ENCODE assay signal across 34 mouse cellular contexts in genomic region chr16:89587209-89587608, GRCm38 (mm10). TPM values are rescaled to one million over a fixed set of nuclear protein-coding genes. Genes with fewer than 3 reads are reported as not detected.
DNase-seq lines count a peak whose midpoint lies in the region; ATAC-seq lines count a peak whose summit lies in the region.
"Had no signal": no experiment of that assay in that cellular context is flagged by ENCODE, and none has a peak within 500 bp of the region (broad histone marks: within the 10 kb centered on the region; RNA-seq: fewer than 3 reads in every experiment).

No protein-coding gene starts in this region.

- 53% methylated on average over 3 of the region's 3 CpGs for WGBS in hindbrain, embryonic 16.5 days
- 76% methylated on average over 3 of the region's 3 CpGs for WGBS in hindbrain, embryonic 13.5 days

- no peaks in the 10 kb centered on the region; the same call in 1 of the 2 replicates for H3K4me1 ChIP-seq in hindbrain, embryonic 16.5 days (ENCODE audit: control insufficient read depth, insufficient read depth, low read depth, low read length)
- H3K4me1 ChIP-seq in hindbrain, embryonic 13.5 days (replicated peaks): peaks cover 8% of the 10 kb centered on the region; the same call in 1 of the 2 replicates
- H3K4me1 ChIP-seq: embryonic facial prominence, embryonic 15.5 days; hindbrain, embryonic 15.5 days; intestine, embryonic 15.5 days; liver, embryonic 15.5 days; neural tube, embryonic 15.5 days; stomach, embryonic 15.5 days had no signal

- ATAC-seq in cerebellum, adult (ENCODE audit: insufficient number of reproducible peaks, low FRiP score, low TSS enrichment): peak; percentile 72; the same call in 1 of the 2 replicates
- ATAC-seq in frontal cortex, adult (ENCODE audit: low TSS enrichment): peak; percentile 80
- peak; percentile 64; the same call in 1 of the 2 replicates for ATAC-seq in hindbrain, embryonic 16.5 days
- no peak for ATAC-seq in hindbrain, embryonic 13.5 days (ENCODE audit: low FRiP score)
- ATAC-seq: intestine, embryonic 15.5 days; midbrain, embryonic 15.5 days had no signal

- no peaks in the 10 kb centered on the region for H3K9me3 ChIP-seq in hindbrain, embryonic 16.5 days (ENCODE audit: control insufficient read depth, low read length)
- no peaks in the 10 kb centered on the region for H3K9me3 ChIP-seq in hindbrain, embryonic 13.5 days
- H3K9me3 ChIP-seq: embryonic facial prominence, embryonic 15.5 days; intestine, embryonic 15.5 days; liver, embryonic 15.5 days; midbrain, embryonic 10.5 days; midbrain, embryonic 15.5 days; neural tube, embryonic 15.5 days; stomach, embryonic 15.5 days had no signal

- H3K36me3 ChIP-seq in hindbrain, embryonic 16.5 days (ENCODE audit: control insufficient read depth, insufficient read depth, low read length): no peaks in the 10 kb centered on the region
- no peaks in the 10 kb centered on the region for H3K36me3 ChIP-seq in hindbrain, embryonic 13.5 days
- H3K36me3 ChIP-seq: embryonic facial prominence, embryonic 10.5 days; embryonic facial prominence, embryonic 15.5 days; forebrain, embryonic 12.5 days; heart, embryonic 15.5 days; hindbrain, embryonic 15.5 days; intestine, embryonic 15.5 days; liver, embryonic 15.5 days; midbrain, embryonic 10.5 days; midbrain, embryonic 15.5 days; neural tube, embryonic 15.5 days; stomach, embryonic 15.5 days had no signal

- no peak overlapping the region for H3K4me3 ChIP-seq in hindbrain, embryonic 16.5 days (ENCODE audit: low read length)
- no peak overlapping the region for H3K4me3 ChIP-seq in hindbrain, embryonic 13.5 days
- H3K4me3 ChIP-seq: embryonic facial prominence, embryonic 10.5 days; embryonic facial prominence, embryonic 15.5 days; forebrain, embryonic 12.5 days; gastrocnemius, adult 2 months; heart, embryonic 15.5 days; hindbrain, embryonic 15.5 days; intestine, embryonic 15.5 days; liver, embryonic 15.5 days; midbrain, embryonic 10.5 days; midbrain, embryonic 15.5 days; neural tube, embryonic 15.5 days; stomach, embryonic 15.5 days had no signal

- H3K27me3 ChIP-seq in hindbrain, embryonic 16.5 days (replicated peaks; ENCODE audit: control insufficient read depth, insufficient read depth, low read length): no peaks in the 10 kb centered on the region
- no peaks in the 10 kb centered on the region for H3K27me3 ChIP-seq in hindbrain, embryonic 13.5 days
- H3K27me3 ChIP-seq: CH12.LX; embryonic facial prominence, embryonic 15.5 days; forebrain, embryonic 12.5 days; heart, embryonic 15.5 days; hindbrain, embryonic 15.5 days; intestine, embryonic 15.5 days; liver, embryonic 15.5 days; midbrain, embryonic 15.5 days; neural tube, embryonic 15.5 days; stomach, embryonic 15.5 days had no signal

- DNase-seq in cerebellum, adult 11-12 months: no peak
- DNase-seq in frontal cortex, postnatal 36 days (ENCODE audit: low spot score in 2 of 2): no peak
- DNase-seq in right cerebral cortex, adult 18-20 months: peak; percentile 25
- DNase-seq in right cerebral cortex, adult 2 months (ENCODE audit: low spot score in 2 of 2): no peak
- DNase-seq: adrenal gland, adult 8-10 months; cerebellum, adult 11 months; forebrain, postnatal 0 days; gastrocnemius, adult 2 months; gastrocnemius, postnatal 36 days; kidney, adult 2 months; kidney, postnatal 36 days; layer of hippocampus, postnatal 36 days; liver; lung, embryonic 14.5 days; lung, postnatal 14 days had no signal

- H3K4me2 ChIP-seq in hindbrain, embryonic 16.5 days (ENCODE audit: low read length): no peak overlapping the region
- no peak overlapping the region for H3K4me2 ChIP-seq in hindbrain, embryonic 13.5 days
- H3K4me2 ChIP-seq: embryonic facial prominence, embryonic 15.5 days; forebrain, embryonic 12.5 days; heart, embryonic 15.5 days; hindbrain, embryonic 15.5 days; intestine, embryonic 15.5 days; liver, embryonic 15.5 days; lung, embryonic 14.5 days; midbrain, embryonic 15.5 days; neural tube, embryonic 15.5 days; stomach, embryonic 15.5 days had no signal

- no peak overlapping the region for H3K27ac ChIP-seq in hindbrain, embryonic 16.5 days (ENCODE audit: low read depth, low read length)
- no peak overlapping the region for H3K27ac ChIP-seq in hindbrain, embryonic 13.5 days
- H3K27ac ChIP-seq: embryonic facial prominence, embryonic 10.5 days; embryonic facial prominence, embryonic 15.5 days; forebrain, embryonic 12.5 days; gastrocnemius, adult 2 months; heart, embryonic 15.5 days; hindbrain, embryonic 15.5 days; intestine, embryonic 15.5 days; liver, embryonic 15.5 days; midbrain, embryonic 10.5 days; midbrain, embryonic 15.5 days; neural tube, embryonic 15.5 days; stomach, embryonic 15.5 days had no signal

- H3K9ac ChIP-seq in hindbrain, embryonic 16.5 days (ENCODE audit: low read depth, low read length): no peak overlapping the region
- H3K9ac ChIP-seq in hindbrain, embryonic 13.5 days: no peak overlapping the region
- H3K9ac ChIP-seq: embryonic facial prominence, embryonic 15.5 days; forebrain, embryonic 12.5 days; forebrain, postnatal 0 days; heart, embryonic 15.5 days; hindbrain, embryonic 15.5 days; intestine, embryonic 15.5 days; liver, embryonic 15.5 days; lung, embryonic 14.5 days; midbrain, embryonic 15.5 days; neural tube, embryonic 15.5 days; stomach, embryonic 15.5 days had no signal

RNA-seq across cellular contexts. Expression of gene Krtap11-1, which starts 16.2 kb away (rescaled TPM):
- polyA plus RNA-seq in hindbrain, embryonic 16.5 days (2015; fragmentation: Nextera tagmentation; extraction: Ambion mirVana): not detected in 2 replicates
- polyA plus RNA-seq in hindbrain, embryonic 13.5 days (2015; fragmentation: Nextera tagmentation; extraction: Ambion mirVana): not detected in 2 replicates
- polyA plus RNA-seq: C2C12; embryonic facial prominence, embryonic 10.5 days; forebrain, embryonic 12.5 days; forebrain, postnatal 0 days; heart, embryonic 15.5 days; hindbrain, embryonic 15.5 days; intestine, embryonic 15.5 days; kidney, adult 2 months; kidney, embryonic 16.5 days; limb, embryonic 11.5 days; liver, embryonic 15.5 days; lung, embryonic 14.5 days; midbrain, embryonic 10.5 days; midbrain, embryonic 15.5 days; neural tube, embryonic 15.5 days; stomach, embryonic 15.5 days had no signal
